Mouse (Mus musculus): ENCODE data around the gene Sh2d1b2.

Gene Sh2d1b2

DNA sequence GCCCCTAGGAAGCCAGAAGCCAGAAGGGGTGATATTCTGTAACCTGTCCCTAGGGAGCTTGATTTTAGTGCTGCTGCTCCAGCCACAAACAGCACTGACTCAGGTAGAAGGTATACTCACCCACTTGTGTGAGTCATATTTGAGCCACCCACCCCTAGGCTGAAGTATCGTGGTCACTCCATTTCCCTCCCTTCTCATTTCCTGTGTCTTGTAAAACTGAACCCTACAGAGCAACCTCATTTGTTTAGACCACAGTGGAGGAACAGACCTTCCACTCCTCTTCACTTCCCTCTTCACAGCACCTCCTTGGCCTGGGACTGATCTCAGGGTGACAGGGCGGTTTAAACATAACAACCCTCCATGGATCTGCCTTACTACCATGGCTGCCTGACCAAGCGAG lies 44.5 kb downstream of the Sh2d1b2 start, which contains the start of gene Sh2d1b1:
Sh2d1b1 (plus strand) TSS at position 305 of the 400 bp plus-strand sequence.
- DNase-seq (ENCODE audit: low spot score in 2 of 2): no peak

DNA sequence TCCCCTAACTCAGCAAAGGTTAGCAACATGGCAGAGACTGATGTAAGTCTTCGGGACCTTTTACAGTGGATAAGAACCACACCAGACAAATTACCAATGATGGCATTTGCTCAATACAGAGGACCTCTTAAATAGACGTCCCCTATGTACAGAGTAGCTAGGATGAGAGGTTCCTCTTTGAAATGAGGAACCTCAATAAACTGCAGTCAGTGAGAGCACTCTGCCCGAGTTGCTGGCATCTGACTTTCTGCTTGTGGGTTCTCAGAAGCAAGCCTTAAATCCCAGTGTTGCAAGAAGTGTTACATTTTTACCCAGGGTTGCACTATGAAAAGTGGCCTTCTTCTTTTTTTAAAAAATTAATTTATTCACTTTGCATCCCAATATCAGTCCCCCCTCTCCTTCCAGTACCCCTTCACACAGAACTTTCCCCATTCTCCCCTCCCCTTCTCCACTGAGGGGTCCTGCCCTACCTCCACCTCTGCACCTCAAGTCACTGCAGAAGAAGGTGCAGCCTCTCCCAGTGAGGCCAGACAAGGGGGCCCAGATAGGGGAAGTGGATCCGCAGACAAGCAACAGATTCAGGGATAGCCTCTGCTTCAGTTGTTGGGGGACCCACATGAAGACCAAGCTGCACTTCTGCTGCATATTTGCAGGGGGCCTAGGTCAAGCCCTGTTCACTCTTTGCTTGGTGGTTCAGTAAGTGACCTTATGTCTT lies 50.0 kb downstream of the Sh2d1b2 start:
- no peak for DNase-seq (ENCODE audit: low spot score in 2 of 2)

DNA sequence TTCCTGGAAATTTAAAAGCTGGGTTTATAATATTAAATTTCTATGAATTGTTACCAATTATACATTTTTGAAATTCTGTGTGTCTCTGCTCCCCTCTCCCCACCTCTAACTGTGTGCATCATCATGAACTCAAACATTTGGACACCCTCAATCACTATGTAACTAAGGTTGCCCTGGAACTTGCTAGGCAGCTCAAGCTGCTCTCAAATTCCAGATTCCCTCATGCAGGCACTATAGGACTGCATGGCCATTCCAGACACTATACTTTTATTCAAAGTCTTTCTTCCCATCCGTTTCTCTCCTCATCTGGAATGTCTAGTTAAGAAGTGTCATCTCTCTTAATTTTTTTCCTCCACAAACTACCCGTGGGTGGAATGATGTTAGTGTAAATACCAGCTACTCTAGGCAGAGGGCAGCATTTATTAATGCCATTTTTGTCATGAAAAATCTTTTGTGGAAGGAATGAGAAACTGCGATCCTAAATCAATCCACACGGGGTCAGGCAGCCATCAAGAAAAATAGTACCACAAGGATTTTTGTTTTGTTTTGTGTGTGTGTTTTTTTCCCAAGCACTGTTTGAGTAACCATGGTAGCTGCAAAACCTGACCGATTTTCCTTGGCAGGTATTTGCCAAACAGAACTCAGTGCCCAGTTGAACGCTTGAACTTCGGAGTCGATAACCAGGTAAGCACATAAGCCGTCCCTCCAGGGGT lies 59.8 kb downstream of the Sh2d1b2 start:
- no peak for DNase-seq (ENCODE audit: low spot score in 2 of 2)

DNA sequence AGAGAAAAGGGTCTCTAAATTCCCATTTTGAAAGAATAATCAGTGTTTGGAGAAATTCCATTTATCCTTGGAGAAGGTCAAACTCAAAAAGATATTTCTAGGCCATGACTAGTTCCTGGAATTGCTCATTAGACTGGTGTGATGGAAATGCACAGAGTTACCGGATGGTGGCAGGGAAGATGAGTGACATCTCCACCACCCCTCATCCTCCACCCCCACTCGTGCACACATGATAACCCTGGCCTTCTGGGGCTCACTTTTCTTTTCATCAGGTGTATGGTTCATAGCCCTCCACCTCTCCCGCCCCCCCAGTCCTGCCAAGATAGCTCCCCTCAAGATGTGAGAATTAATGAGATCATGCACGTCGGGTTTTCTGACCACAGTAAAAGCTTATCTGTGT lies 60.7 kb downstream of the Sh2d1b2 start:
- DNase-seq (ENCODE audit: low spot score in 2 of 2): no peak

DNA sequence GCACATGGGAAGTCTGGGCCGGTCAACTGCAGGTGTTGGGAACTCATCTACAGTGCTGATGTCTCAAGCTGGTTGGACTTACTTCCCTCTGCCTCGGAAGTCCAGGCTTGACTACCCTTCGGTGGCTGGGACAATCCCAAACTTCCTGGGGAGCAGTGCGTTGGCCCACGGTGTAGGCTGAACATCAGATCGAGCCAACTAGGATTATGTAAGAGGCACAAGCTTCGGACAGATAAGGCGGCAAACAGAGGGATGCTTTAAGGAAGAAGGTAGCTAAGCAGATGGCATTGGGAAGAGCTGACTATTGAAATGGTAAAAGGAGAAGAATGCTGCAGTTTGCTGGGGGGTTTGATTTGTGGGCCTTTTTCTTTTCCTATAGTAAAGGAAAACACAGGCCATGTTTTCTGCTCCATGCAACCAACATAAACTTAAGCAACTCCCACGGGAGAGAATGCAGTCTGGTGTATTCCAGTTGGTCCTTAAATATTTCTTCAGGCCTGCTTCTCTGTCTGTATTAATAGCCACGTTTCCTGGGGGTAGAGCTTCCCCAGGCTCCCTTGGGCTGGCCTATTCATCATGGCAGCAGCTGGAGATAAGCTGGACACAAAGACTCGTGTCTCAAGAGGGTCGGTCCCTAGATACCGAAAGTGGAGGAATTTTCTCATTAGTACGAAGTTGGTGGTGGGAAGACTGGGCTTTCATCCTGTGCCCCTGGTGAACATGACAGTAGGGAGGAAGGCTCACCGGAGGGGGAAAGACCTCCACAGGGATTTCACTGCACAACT lies 62.4 kb downstream of the Sh2d1b2 start:
- no peak for DNase-seq (ENCODE audit: low spot score in 2 of 2)

DNA sequence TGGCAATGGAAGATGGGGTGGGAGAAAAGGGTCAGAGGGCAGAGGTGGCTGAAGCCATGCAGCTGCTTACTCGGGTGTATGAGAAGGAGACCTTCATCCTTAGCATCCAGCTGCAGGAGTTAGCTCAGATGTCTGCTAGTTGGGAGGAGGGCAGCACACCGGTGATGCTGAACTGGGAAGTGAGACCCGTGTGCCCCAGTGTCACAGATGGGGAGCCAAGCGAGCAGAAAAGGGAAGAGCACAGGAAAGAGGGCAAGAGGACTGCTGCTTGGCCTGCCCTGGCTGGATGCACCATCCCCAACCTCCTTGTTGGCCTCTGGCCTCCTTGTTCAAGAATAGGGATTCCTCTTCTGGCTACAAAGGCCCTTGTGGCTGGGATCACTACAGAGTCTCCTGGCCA lies 66.9 kb downstream of the Sh2d1b2 start:
- no peak for DNase-seq (ENCODE audit: low spot score in 2 of 2)

DNA sequence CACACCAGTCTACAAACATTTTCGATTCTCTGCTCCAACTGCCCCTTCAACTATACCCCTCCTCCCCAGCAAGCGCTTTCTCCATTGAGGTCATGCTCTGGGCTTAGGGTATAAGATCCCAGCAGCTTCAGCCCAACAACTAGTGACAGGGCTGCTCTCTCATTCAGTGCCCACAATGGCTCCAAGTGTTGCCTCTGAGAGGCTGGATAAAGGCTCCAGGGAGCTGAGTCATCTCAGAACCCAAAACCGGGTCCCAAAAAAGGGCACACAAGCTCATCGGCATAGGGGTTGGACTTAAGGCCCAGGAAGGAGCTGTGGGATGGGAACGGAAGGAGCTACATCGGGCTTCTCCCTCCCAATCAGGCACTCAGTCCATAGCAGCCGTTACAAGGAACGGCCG lies 69.1 kb downstream of the Sh2d1b2 start:
- DNase-seq (ENCODE audit: low spot score in 2 of 2): no peak

DNA sequence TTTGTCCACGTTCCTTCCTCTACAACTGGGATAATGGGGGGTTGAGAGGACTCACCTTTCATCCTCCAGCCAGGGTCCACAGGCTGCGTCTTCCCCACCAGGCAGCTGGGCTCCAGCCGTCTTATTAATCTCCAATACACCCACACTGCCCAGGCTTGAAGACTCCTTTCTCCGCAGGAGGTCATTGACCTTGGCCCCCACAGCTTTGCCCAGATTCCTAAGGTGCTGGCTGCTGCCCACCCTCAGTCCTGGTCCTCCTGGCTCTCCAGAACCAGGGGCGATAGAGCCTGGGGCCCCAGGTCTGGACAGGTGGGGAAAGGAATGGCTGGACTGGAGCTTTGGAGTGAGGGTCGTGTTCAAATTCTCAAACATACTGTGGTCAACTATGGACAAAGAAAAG lies 69.9 kb downstream of the Sh2d1b2 start:
- no peak for DNase-seq (ENCODE audit: low spot score in 2 of 2)

DNA sequence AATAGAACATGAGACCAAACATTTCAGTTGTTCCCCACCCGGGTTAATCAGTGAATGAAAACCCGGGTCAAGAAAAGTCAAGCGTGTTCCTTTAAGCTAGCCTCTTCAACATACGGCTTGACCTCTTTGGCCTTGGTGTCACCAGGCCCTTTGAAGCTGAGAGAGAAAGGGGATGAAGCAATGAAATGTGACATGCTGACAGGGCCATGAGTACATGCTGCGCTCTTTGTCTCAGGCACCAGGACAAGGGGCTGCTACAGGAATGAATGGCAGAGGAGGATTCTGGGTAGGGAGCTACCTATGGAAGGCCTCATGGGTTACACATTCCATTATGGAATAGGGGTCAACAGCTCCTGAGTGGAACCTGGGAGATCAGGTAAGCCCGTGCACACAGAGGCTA lies 70.6 kb downstream of the Sh2d1b2 start:
- no peak for DNase-seq (ENCODE audit: low spot score in 2 of 2)
